Mouse (Mus musculus) gastrocnemius, adult 2 months (tissue): ENCODE measurements around the gene Lrrc55. TPM values are rescaled to one million over a fixed set of nuclear protein-coding genes. Genes with fewer than 3 reads are reported as not detected.

Source experiments
- DNase-seq: peaks from one replicate; pipeline ENCODE4 v3.0.0; 2022
- H3K27ac ChIP-seq: fragments of 200-600 bp; 2 replicates; pipeline ENCODE4 v1.8.1; 2022; ENCODE audit warnings: mild to moderate bottlenecking
- H3K4me3 ChIP-seq: fragments of 200-600 bp; 2 replicates; pipeline ENCODE4 v1.8.1; 2022; ENCODE audit warnings: mild to moderate bottlenecking, moderate library complexity
- CTCF ChIP-seq: fragments of 200-600 bp; IDR thresholded peaks from 2 replicates; pipeline ENCODE4 v1.8.1; 2022; ENCODE audit warnings: antibody characterized with exemption, mild to moderate bottlenecking, moderate library complexity
- intact Hi-C: fragments of 180-260 bp; cut with DNase I; formaldehyde crosslinking; loops from one replicate; pipeline ENCODE4 v1.15.1; 2025
- total RNA-seq, 2 experiments: library from RNA; stranded (reverse); gene quantifications; 2 replicates each; pipeline ENCODE4 v1.2.3; 2021

Lrrc55 gene
- total RNA-seq, 2 experiments from 2014 or later: 0.56 to 1.1 TPM

DNA sequence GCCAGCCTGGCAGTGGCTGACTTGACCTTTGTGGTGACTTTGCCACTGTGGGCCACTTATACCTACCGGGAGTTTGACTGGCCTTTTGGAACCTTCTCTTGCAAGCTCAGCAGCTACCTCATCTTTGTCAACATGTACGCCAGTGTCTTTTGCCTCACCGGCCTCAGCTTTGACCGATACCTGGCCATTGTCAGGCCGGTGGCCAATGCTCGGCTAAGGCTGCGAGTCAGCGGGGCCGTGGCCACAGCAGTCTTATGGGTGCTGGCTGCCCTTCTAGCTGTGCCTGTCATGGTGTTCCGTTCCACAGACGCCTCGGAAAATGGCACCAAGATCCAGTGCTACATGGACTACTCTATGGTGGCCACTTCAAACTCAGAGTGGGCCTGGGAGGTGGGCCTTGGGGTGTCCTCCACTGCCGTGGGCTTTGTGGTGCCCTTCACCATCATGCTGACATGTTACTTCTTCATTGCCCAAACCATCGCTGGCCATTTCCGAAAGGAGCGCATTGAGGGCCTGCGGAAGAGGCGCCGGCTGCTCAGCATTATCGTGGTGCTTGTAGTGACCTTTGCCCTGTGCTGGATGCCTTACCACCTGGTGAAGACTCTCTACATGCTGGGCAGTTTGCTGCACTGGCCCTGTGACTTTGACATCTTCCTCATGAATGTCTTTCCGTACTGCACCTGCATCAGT is 60.0 kb downstream of the Lrrc55 start:
- intact Hi-C loops: no loop called here
- no peak for TF ChIP-seq CTCF
- Histone ChIP-seq H3K4me3 (peak overlapping the region; percentile 67), H3K27ac (peak overlapping the region; percentile 79)
- DNase-seq: no peak

DNA sequence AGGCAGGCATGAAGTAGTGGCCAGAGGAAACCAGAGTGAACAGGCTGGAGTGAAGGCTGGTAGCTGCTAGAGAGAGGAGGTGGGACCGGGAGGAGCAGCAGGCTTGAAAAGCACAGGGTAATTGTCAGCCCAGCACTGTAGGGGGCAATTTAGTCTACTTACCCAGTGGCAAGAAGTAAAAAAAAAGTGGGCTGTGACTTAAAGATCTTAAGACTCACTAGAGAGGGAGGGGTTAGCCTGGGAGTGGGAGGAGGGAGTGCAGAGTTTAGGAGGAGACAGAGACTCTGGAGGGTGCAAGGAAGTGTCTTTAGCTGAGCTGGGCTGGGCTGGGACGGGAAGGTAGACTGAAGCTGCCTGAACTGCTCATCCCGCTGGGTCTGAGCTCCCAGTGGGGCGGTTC is 60.9 kb downstream of the Lrrc55 start, which contains the start of gene Aplnr:
TSS of gene Aplnr (plus strand) at position 137 of the 400 bp plus-strand sequence.
- Histone ChIP-seq H3K27ac (peak within 1 kb of the TSS; percentile 79), H3K4me3 (peak within 1 kb of the TSS; percentile 67)
- intact Hi-C loops: no loop called here
- no peak for DNase-seq
- TF ChIP-seq CTCF: no peak

- DNase-seq: no peak
- Histone ChIP-seq H3K27ac (peak overlapping the region; percentile 79; the same call in 1 of the 2 replicates), H3K4me3 (no peak overlapping the region)
- intact Hi-C loops: no loop called here
- no peak for TF ChIP-seq CTCF
Observed at GRCm38 (mm10) chr2:85135099-85135498, 61.9 kb downstream of the Lrrc55 start.

GRCm38 (mm10) chr2:85132204-85132603 is 64.8 kb downstream of the Lrrc55 start:
- TF ChIP-seq CTCF: no peak
- intact Hi-C loops: no loop called here
- Histone ChIP-seq H3K4me3 (no peak overlapping the region), H3K27ac (peak overlapping the region; percentile 72)
- no peak for DNase-seq

DNA sequence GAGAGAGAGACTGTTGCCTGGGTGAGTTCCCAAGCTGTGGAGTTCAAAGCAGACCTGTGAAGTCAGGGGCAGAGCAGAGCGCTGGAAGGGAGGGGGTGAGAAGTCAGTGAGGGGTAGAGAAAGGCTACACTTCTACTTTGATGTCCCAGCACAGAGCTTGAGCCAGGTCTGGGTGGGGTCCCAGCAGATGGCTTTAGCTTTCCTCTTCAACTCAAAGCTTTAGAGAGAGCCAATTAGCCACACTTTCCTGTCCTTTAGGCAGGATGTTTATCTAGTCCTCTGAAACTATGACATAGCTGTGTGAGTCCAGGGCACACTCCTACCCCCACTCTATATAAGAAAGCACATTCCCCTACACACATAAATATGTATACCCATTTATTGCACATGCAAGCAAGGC is 65.3 kb downstream of the Lrrc55 start:
- peak overlapping the region; percentile 72 for H3K27ac ChIP-seq
- intact Hi-C loops: no loop called here
- DNase-seq: no peak

GRCm38 (mm10) chr2:85131226-85131625 is 65.8 kb downstream of the Lrrc55 start:
- H3K4me3 ChIP-seq: no peak overlapping the region

More for the DNA sequence above, 65.3 kb downstream of the Lrrc55 start:
- no peak for TF ChIP-seq CTCF
- no peak overlapping the region for H3K4me3 ChIP-seq

GRCm38 (mm10) chr2:85129496-85129971 is 67.5 kb downstream of the Lrrc55 start:
- Histone ChIP-seq H3K4me3 (no peak overlapping the region), H3K27ac (peak overlapping the region; percentile 83)
- no peak for TF ChIP-seq CTCF
- DNase-seq: peak; percentile 24
- intact Hi-C loops: loop anchor here (2.0 kb wide), 1 partner anchor 49 kb away; no protein-coding TSS in a partner anchor

More at GRCm38 (mm10) chr2:85131226-85131625, 65.8 kb downstream of the Lrrc55 start:
- TF ChIP-seq CTCF: no peak
- peak overlapping the region; percentile 83 for H3K27ac ChIP-seq
- no peak for DNase-seq
- intact Hi-C loops: no loop called here

GRCm38 (mm10) chr2:85123869-85124535 is 73.0 kb downstream of the Lrrc55 start:
- no peak overlapping the region for H3K4me3 ChIP-seq
- peak; percentile 69 for DNase-seq
- intact Hi-C loops: loop anchor here (1.0 to 2.0 kb wide), 2 partner anchors 122 to 437 kb away; no protein-coding TSS in a partner anchor
- no peak overlapping the region for H3K27ac ChIP-seq
- peak; percentile 85 for TF ChIP-seq CTCF

GRCm38 (mm10) chr2:85123187-85123868 is 73.7 kb downstream of the Lrrc55 start:
- intact Hi-C loops: loop anchor here (2.0 kb wide), 1 partner anchor 437 kb away; no protein-coding TSS in a partner anchor

More at GRCm38 (mm10) chr2:85123187-85123868, 73.7 kb downstream of the Lrrc55 start:
- peak; percentile 93 for TF ChIP-seq CTCF
- H3K4me3 ChIP-seq: no peak overlapping the region
- DNase-seq: no peak
- no peak overlapping the region for H3K27ac ChIP-seq

Other genes starting within 250 kb of the Lrrc55 start
- gene Prg2, start 216.7 kb downstream of the Lrrc55 start, total RNA-seq: not detected
- not detected for gene Prg3, start 209.0 kb downstream of the Lrrc55 start, total RNA-seq
- 10 to 100 TPM; 28.5 to 30.8 TPM for gene Ssrp1, start 160.0 kb downstream of the Lrrc55 start, total RNA-seq
- under 1 TPM; 0.36 to 0.59 TPM for gene P2rx3, start 159.7 kb downstream of the Lrrc55 start, total RNA-seq
- 10 to 100 TPM; 23.3 to 29.7 TPM for gene Tnks1bp1, start 149.2 kb downstream of the Lrrc55 start, total RNA-seq
- gene Aplnr, start 61.0 kb downstream of the Lrrc55 start, total RNA-seq: 1 to 10 TPM; 2.5 to 5.6 TPM
- gene Olfr987, start 142.1 kb upstream of the Lrrc55 start, total RNA-seq: not detected
- gene Olfr988, start 166.0 kb upstream of the Lrrc55 start, total RNA-seq: not detected
- gene Olfr992, start 212.3 kb upstream of the Lrrc55 start, total RNA-seq: not detected
- gene Olfr993, start 217.7 kb upstream of the Lrrc55 start, total RNA-seq: not detected
- not detected for gene Olfr994, start 239.3 kb upstream of the Lrrc55 start, total RNA-seq
- not detected for gene Olfr995, start 246.4 kb upstream of the Lrrc55 start, total RNA-seq